Mouse (Mus musculus) midbrain, embryonic 16.5 days (tissue): ENCODE data around the gene Gadd45b. TPM values are rescaled to one million over a fixed set of nuclear protein-coding genes. Genes with fewer than 3 reads are reported as not detected.

Experiments
- ATAC-seq: fragments of 200-750 bp; cut with Nextera tagmentation; 2 replicates; pipeline ENCODE4 v1.8.0; 2017; ENCODE audit warnings: moderate TSS enrichment
- H3K27ac ChIP-seq: fragments of 300-500 bp; sonication (generic); 2 replicates; pipeline ENCODE4 v1.5.1; 2014; ENCODE audit warnings: mild to moderate bottlenecking, low read length, mixed read lengths
- H3K27me3 ChIP-seq: fragments of 300-500 bp; sonication (generic); 2 replicates; pipeline ENCODE4 v1.6.1; 2014; ENCODE audit warnings: low read depth, low read length, mixed read lengths; ENCODE audit not compliant: control insufficient read depth, insufficient read depth
- H3K36me3 ChIP-seq: fragments of 300-500 bp; sonication (generic); 2 replicates; pipeline ENCODE4 v1.6.1; 2014; ENCODE audit warnings: mild to moderate bottlenecking, low read length, moderate library complexity, mixed read lengths; ENCODE audit not compliant: control insufficient read depth, insufficient read depth
- H3K4me1 ChIP-seq: fragments of 300-500 bp; sonication (generic); 2 replicates; pipeline ENCODE4 v1.6.1; 2014; ENCODE audit warnings: mild to moderate bottlenecking, low read length, mixed read lengths; ENCODE audit not compliant: control insufficient read depth, insufficient read depth
- H3K4me2 ChIP-seq: fragments of 300-500 bp; sonication (generic); 2 replicates; pipeline ENCODE4 v1.6.1; 2014; ENCODE audit warnings: mild to moderate bottlenecking, low read length, mixed read lengths
- H3K4me3 ChIP-seq: fragments of 300-500 bp; sonication (generic); 2 replicates; pipeline ENCODE4 v1.5.1; 2014; ENCODE audit warnings: low read depth, mild to moderate bottlenecking, low read length, moderate library complexity, mixed read lengths
- H3K9ac ChIP-seq: fragments of 300-500 bp; sonication (generic); 2 replicates; pipeline ENCODE4 v1.6.1; 2014; ENCODE audit warnings: low read depth, low read length, mixed read lengths
- H3K9me3 ChIP-seq: fragments of 300-500 bp; sonication (generic); replicated peaks from 2 replicates; pipeline ENCODE4 v1.6.1; 2014; ENCODE audit warnings: mild to moderate bottlenecking, low read length, mixed read lengths; ENCODE audit not compliant: control insufficient read depth, poor library complexity, severe bottlenecking
- WGBS: fragments of 180-500 bp; shearing (Covaris S2); extraction: QIAGEN DNeasy Blood & Tissue Kit; methylation state at CpG from one replicate; pipeline ENCODE4 v1.1.7; 2014; 5-methylcytosine and 5-hydroxymethylcytosine counted together
- polyA plus RNA-seq: library from polyadenylated mRNA; unstranded; fragments of >200 nt; fragmentation: Nextera tagmentation; extraction: Ambion mirVana; gene quantifications from 2 replicates; pipeline ENCODE4 v1.2.1, GENCODE M21; 2015

Gene Gadd45b
- polyA plus RNA-seq, 1 experiment from 2014 or later, result 7.1 TPM

GRCm38 (mm10) chr10:80973722-80974121 is 43.8 kb downstream of the Gadd45b start:
- Histone ChIP-seq H3K27ac (no peak overlapping the region), H3K4me1 (peaks cover 6% of the 10 kb centered on the region; the same call in 1 of the 2 replicates), H3K27me3 (no peaks in the 10 kb centered on the region), H3K4me3 (no peak overlapping the region), H3K9ac (no peak overlapping the region), H3K36me3 (no peaks in the 10 kb centered on the region), H3K4me2 (no peak overlapping the region), H3K9me3 (no peaks in the 10 kb centered on the region)
- WGBS, result 100% methylated on average over 1 of the region's 1 CpGs
- ATAC-seq, result no peak

- H3K36me3 ChIP-seq, result no peaks in the 10 kb centered on the region
- WGBS, result 92% methylated on average over 11 of the region's 11 CpGs
- H3K9me3 ChIP-seq, result no peaks in the 10 kb centered on the region
- H3K9ac ChIP-seq, result no peak overlapping the region
- no peaks in the 10 kb centered on the region for H3K27me3 ChIP-seq
- peaks cover 6% of the 10 kb centered on the region; the same call in 1 of the 2 replicates for H3K4me1 ChIP-seq
- H3K27ac ChIP-seq, result no peak overlapping the region
- no peak for ATAC-seq
- H3K4me3 ChIP-seq, result no peak overlapping the region
- no peak overlapping the region for H3K4me2 ChIP-seq
These were observed 45.6 kb downstream of the Gadd45b start for GRCm38 (mm10) chr10:80975478-80975877.

- Histone ChIP-seq H3K27ac (no peak overlapping the region), H3K36me3 (no peaks in the 10 kb centered on the region), H3K4me1 (peaks cover 7% of the 10 kb centered on the region), H3K9ac (no peak overlapping the region), H3K4me2 (no peak overlapping the region), H3K9me3 (no peaks in the 10 kb centered on the region), H3K4me3 (no peak overlapping the region), H3K27me3 (peaks cover 11% of the 10 kb centered on the region)
- ATAC-seq, result no peak
- WGBS, result 62% methylated on average over 7 of the region's 7 CpGs
These were observed 51.8 kb downstream of the Gadd45b start for GRCm38 (mm10) chr10:80981564-80982112.

Other genes starting within 250 kb of the Gadd45b start
- 61.4 and 64.3 TPM in 2 replicates for gene Mob3a, start 228.1 kb upstream of the Gadd45b start, polyA plus RNA-seq
- gene Izumo4, start 227.9 kb upstream of the Gadd45b start, polyA plus RNA-seq, result 44.9 and 49.5 TPM in 2 replicates
- 99.5 and 112 TPM in 2 replicates for gene Ap3d1, start 187.8 kb upstream of the Gadd45b start, polyA plus RNA-seq
- gene Dot1l, start 174.9 kb upstream of the Gadd45b start, polyA plus RNA-seq, result 17.7 and 17.8 TPM in 2 replicates
- 57.8 and 60.6 TPM in 2 replicates for gene Sf3a2, start 131.9 kb upstream of the Gadd45b start, polyA plus RNA-seq
- gene Plekhj1, start 131.4 kb upstream of the Gadd45b start, polyA plus RNA-seq, result 121 and 125 TPM in 2 replicates
- gene Amh, start 124.8 kb upstream of the Gadd45b start, polyA plus RNA-seq, result not detected in 2 replicates
- gene Jsrp1, start 116.6 kb upstream of the Gadd45b start, polyA plus RNA-seq, result 0.39 and 0.45 TPM in 2 replicates
- 1,102 and 1,149 TPM in 2 replicates for gene Oaz1, start 103.4 kb upstream of the Gadd45b start, polyA plus RNA-seq
- gene Lingo3, start 86.0 kb upstream of the Gadd45b start, polyA plus RNA-seq, result 12.6 and 16.9 TPM in 2 replicates
- gene Lsm7, start 74.9 kb upstream of the Gadd45b start, polyA plus RNA-seq, result 202 and 205 TPM in 2 replicates
- 82.4 and 84.1 TPM in 2 replicates for gene Sppl2b, start 74.8 kb upstream of the Gadd45b start, polyA plus RNA-seq
- gene Tmprss9, start 58.2 kb upstream of the Gadd45b start, polyA plus RNA-seq, result 0.10 and 0.16 TPM in 2 replicates
- 297 and 316 TPM in 2 replicates for gene Timm13, start 29.1 kb upstream of the Gadd45b start, polyA plus RNA-seq
- 40.4 and 45.5 TPM in 2 replicates for gene Lmnb2, start 11.8 kb upstream of the Gadd45b start, polyA plus RNA-seq
- gene Gng7, start 84.9 kb downstream of the Gadd45b start, polyA plus RNA-seq, result 21.5 and 25.6 TPM in 2 replicates
- 71.7 and 88.1 TPM in 2 replicates for gene Diras1, start 95.6 kb downstream of the Gadd45b start, polyA plus RNA-seq
- 52.8 and 55.7 TPM in 2 replicates for gene Slc39a3, start 107.4 kb downstream of the Gadd45b start, polyA plus RNA-seq
- gene Sgta, start 130.1 kb downstream of the Gadd45b start, polyA plus RNA-seq, result 324 and 340 TPM in 2 replicates
- 47.3 and 51.6 TPM in 2 replicates for gene Thop1, start 140.0 kb downstream of the Gadd45b start, polyA plus RNA-seq
- 0.24 and 0.33 TPM in 2 replicates for gene Creb3l3, start 168.8 kb downstream of the Gadd45b start, polyA plus RNA-seq
- 227 and 233 TPM in 2 replicates for gene Map2k2, start 175.8 kb downstream of the Gadd45b start, polyA plus RNA-seq
- gene Zbtb7a, start 205.1 kb downstream of the Gadd45b start, polyA plus RNA-seq, result 11.3 and 12.6 TPM in 2 replicates
- gene Pias4, start 237.8 kb downstream of the Gadd45b start, polyA plus RNA-seq, result 49.7 and 52.2 TPM in 2 replicates
- gene Eef2, start 246.6 kb downstream of the Gadd45b start, polyA plus RNA-seq, result 535 and 543 TPM in 2 replicates